Comparison of ENCODE assay signal across 26 mouse cellular contexts in genomic region chr3:9148605-9149004, GRCm38 (mm10).
A peak's percentile ranks its signal among the peaks of the same experiment; 100 is the strongest.
DNase-seq lines count a peak whose midpoint lies in the region; ATAC-seq and TF ChIP-seq lines count a peak whose summit lies in the region.
"Had no signal": no experiment of that assay in that cellular context is flagged by ENCODE, and none has a peak within 500 bp of the region (broad histone marks: within the 10 kb centered on the region; RNA-seq: fewer than 3 reads in every experiment).

No protein-coding gene starts in this region.

- no peak overlapping the region for H3K4me3 ChIP-seq in forebrain, embryonic 11.5 days (ENCODE audit: low read depth, low read length)
- H3K4me3 ChIP-seq in forebrain, postnatal 0 days (ENCODE audit: low read depth, low read length): no peak overlapping the region
- H3K4me3 ChIP-seq: embryonic facial prominence, embryonic 12.5 days; embryonic facial prominence, embryonic 15.5 days; forebrain, embryonic 12.5 days; forebrain, embryonic 15.5 days; heart, adult 2 months; heart, embryonic 10.5 days; heart, embryonic 13.5 days; hindbrain, embryonic 10.5 days; hindbrain, embryonic 13.5 days; intestine, embryonic 15.5 days had no signal

- H3K4me2 ChIP-seq in forebrain, embryonic 11.5 days (ENCODE audit: low read depth, low read length, severe bottlenecking): no peak overlapping the region
- no peak overlapping the region for H3K4me2 ChIP-seq in forebrain, postnatal 0 days (ENCODE audit: low read depth)
- H3K4me2 ChIP-seq: embryonic facial prominence, embryonic 12.5 days; embryonic facial prominence, embryonic 15.5 days; forebrain, embryonic 12.5 days; forebrain, embryonic 15.5 days; heart, embryonic 13.5 days; hindbrain, embryonic 13.5 days; intestine, embryonic 15.5 days had no signal

- H3K27ac ChIP-seq in forebrain, embryonic 11.5 days (ENCODE audit: low read depth, low read length): no peak overlapping the region
- H3K27ac ChIP-seq in forebrain, postnatal 0 days (ENCODE audit: low read depth, low read length): no peak overlapping the region
- H3K27ac ChIP-seq: embryonic facial prominence, embryonic 12.5 days; embryonic facial prominence, embryonic 15.5 days; forebrain, embryonic 12.5 days; forebrain, embryonic 15.5 days; heart, adult 2 months; heart, embryonic 10.5 days; heart, embryonic 13.5 days; hindbrain, embryonic 10.5 days; hindbrain, embryonic 13.5 days; intestine, embryonic 15.5 days had no signal

- H3K4me1 ChIP-seq in forebrain, embryonic 11.5 days (replicated peaks; ENCODE audit: control insufficient read depth, insufficient read depth, low read length): no peaks in the 10 kb centered on the region
- H3K4me1 ChIP-seq in forebrain, postnatal 0 days (ENCODE audit: insufficient read depth): no peaks in the 10 kb centered on the region
- H3K4me1 ChIP-seq: embryonic facial prominence, embryonic 12.5 days; embryonic facial prominence, embryonic 15.5 days; forebrain, embryonic 12.5 days; forebrain, embryonic 15.5 days; hindbrain, embryonic 13.5 days; intestine, embryonic 15.5 days had no signal

- WGBS in forebrain, embryonic 11.5 days: 90% methylated on average over 5 of the region's 5 CpGs
- WGBS in forebrain, postnatal 0 days: 89% methylated on average over 5 of the region's 5 CpGs

- H3K36me3 ChIP-seq in forebrain, embryonic 11.5 days (ENCODE audit: control insufficient read depth, insufficient read depth, low read length): no peaks in the 10 kb centered on the region
- H3K36me3 ChIP-seq in forebrain, postnatal 0 days (ENCODE audit: insufficient read depth): no peaks in the 10 kb centered on the region
- no peaks in the 10 kb centered on the region for H3K36me3 ChIP-seq in splenic B cell, adult 2 months (ENCODE audit: control insufficient read depth, insufficient read depth, low read length, poor library complexity, severe bottlenecking)
- H3K36me3 ChIP-seq: embryonic facial prominence, embryonic 12.5 days; embryonic facial prominence, embryonic 15.5 days; forebrain, embryonic 12.5 days; forebrain, embryonic 15.5 days; heart, embryonic 10.5 days; heart, embryonic 13.5 days; hindbrain, embryonic 10.5 days; hindbrain, embryonic 13.5 days; intestine, embryonic 15.5 days had no signal

- DNase-seq in forebrain, embryonic 11.5 days (ENCODE audit: low spot score): peak; percentile 26
- no peak for DNase-seq in forebrain, postnatal 0 days
- DNase-seq in 416B (ENCODE audit: low read depth): peak; percentile 43
- DNase-seq in splenic B cell, adult 2 months (ENCODE audit: low read depth, low spot score): peak; percentile 17
- DNase-seq in spleen, postnatal 10 days (ENCODE audit: low spot score in 2 of 2): no peak
- DNase-seq in gastrocnemius, postnatal 25 days: no peak
- DNase-seq: adrenal gland, adult 2 months; adrenal gland, postnatal 25 days; cerebellum, adult 18-20 months; cerebellum, adult 9-10 months; cerebellum, postnatal 14 days; gastrocnemius, postnatal 10 days; heart, adult 2 months; heart, postnatal 14 days had no signal

- H3K9me3 ChIP-seq in forebrain, embryonic 11.5 days (ENCODE audit: control insufficient read depth, low read length): no peaks in the 10 kb centered on the region
- H3K9me3 ChIP-seq in forebrain, postnatal 0 days (ENCODE audit: low read length): no peaks in the 10 kb centered on the region
- H3K9me3 ChIP-seq: embryonic facial prominence, embryonic 12.5 days; embryonic facial prominence, embryonic 15.5 days; forebrain, embryonic 12.5 days; forebrain, embryonic 15.5 days; heart, embryonic 10.5 days; hindbrain, embryonic 10.5 days; hindbrain, embryonic 13.5 days; intestine, embryonic 15.5 days had no signal

- no peak overlapping the region for H3K9ac ChIP-seq in forebrain, embryonic 11.5 days (ENCODE audit: low read length)
- no peak overlapping the region for H3K9ac ChIP-seq in forebrain, postnatal 0 days
- H3K9ac ChIP-seq: embryonic facial prominence, embryonic 12.5 days; embryonic facial prominence, embryonic 15.5 days; forebrain, embryonic 12.5 days; forebrain, embryonic 15.5 days; heart, embryonic 13.5 days; hindbrain, embryonic 13.5 days; intestine, embryonic 15.5 days had no signal

- no peak for TF ChIP-seq CTCF in forebrain, postnatal 0 days (IDR thresholded peaks at IDR 0.05; ENCODE audit: low read depth)

- no peak for ATAC-seq in forebrain, embryonic 11.5 days (replicated peaks; ENCODE audit: low FRiP score)
- no peak for ATAC-seq in forebrain, postnatal 0 days
- peak; percentile 88 to 92 for ATAC-seq in hematopoietic stem cell, adult 5-6 weeks (replicated peaks in 1 of 2; ENCODE audit: insufficient read depth in 1 of 2, low FRiP score in 2 of 2, low TSS enrichment in 1 of 2, low read depth in 1 of 2, poor library complexity in 2 of 2, severe bottlenecking in 2 of 2)
- ATAC-seq: CD4-positive, CD25-positive, alpha-beta regulatory T cell, adult 4 months; forebrain, embryonic 15.5 days; hindbrain, embryonic 16.5 days; intestine, embryonic 15.5 days had no signal

- H3K27me3 ChIP-seq in forebrain, embryonic 11.5 days (ENCODE audit: control insufficient read depth, insufficient read depth, low read length): no peaks in the 10 kb centered on the region
- no peaks in the 10 kb centered on the region for H3K27me3 ChIP-seq in forebrain, postnatal 0 days (ENCODE audit: insufficient read depth, low read length)
- H3K27me3 ChIP-seq in splenic B cell, adult 2 months (ENCODE audit: control insufficient read depth, insufficient read depth, low read length, poor library complexity, severe bottlenecking): no peaks in the 10 kb centered on the region
- H3K27me3 ChIP-seq: embryonic facial prominence, embryonic 12.5 days; embryonic facial prominence, embryonic 15.5 days; forebrain, embryonic 12.5 days; forebrain, embryonic 15.5 days; heart, embryonic 13.5 days; hindbrain, embryonic 13.5 days; intestine, embryonic 15.5 days had no signal

Comparison
In these comparisons a context has a peak if more than half of its experiments do, and no peak if none do; other contexts are left out.
1. DNase-seq: peak in forebrain, embryonic 11.5 days (single experiment), 416B (single experiment) and splenic B cell, adult 2 months (single experiment); none in forebrain, postnatal 0 days (single experiment), spleen, postnatal 10 days (0 of 2) and gastrocnemius, postnatal 25 days (single experiment).
2. ATAC-seq: peak in hematopoietic stem cell, adult 5-6 weeks (2 of 2); none in forebrain, embryonic 11.5 days (single experiment) and forebrain, postnatal 0 days (single experiment).